Comparison of ENCODE assay signal across 15 mouse cellular contexts in genomic region chr10:19955817-19956216, GRCm38 (mm10).
"Had no signal": no experiment of that assay in that cellular context is flagged by ENCODE, and none has a peak within 500 bp of the region (broad histone marks: within the 10 kb centered on the region; RNA-seq: fewer than 3 reads in every experiment).

No protein-coding gene starts in this region.

- DNase-seq: kidney, adult 18-20 months; kidney, postnatal 10 days; kidney, postnatal 4 days; left cerebral cortex, postnatal 4 days; liver, embryonic 13.5 days; lung, adult 18-20 months; midbrain, embryonic 14.5 days; right cerebral cortex, postnatal 4 days; spleen, adult 18-20 months; thymus, adult 18-20 months; thymus, postnatal 14 days had no signal

- H3K27me3 ChIP-seq: limb, embryonic 13.5 days; liver, embryonic 13.5 days; neural tube, embryonic 12.5 days had no signal

- H3K4me3 ChIP-seq: layer of hippocampus, adult 2 months; limb, embryonic 13.5 days; liver, embryonic 13.5 days; midbrain, embryonic 10.5 days; neural tube, embryonic 12.5 days had no signal

- H3K9ac ChIP-seq: limb, embryonic 13.5 days; liver, embryonic 13.5 days; neural tube, embryonic 12.5 days had no signal

- H3K9me3 ChIP-seq: limb, embryonic 13.5 days; liver, embryonic 13.5 days; midbrain, embryonic 10.5 days; neural tube, embryonic 12.5 days had no signal

- H3K4me1 ChIP-seq: midbrain, embryonic 10.5 days; neural tube, embryonic 12.5 days had no signal

- H3K4me2 ChIP-seq: limb, embryonic 13.5 days; liver, embryonic 13.5 days; neural tube, embryonic 12.5 days had no signal

- H3K27ac ChIP-seq: layer of hippocampus, adult 2 months; limb, embryonic 13.5 days; liver, embryonic 13.5 days; midbrain, embryonic 10.5 days; neural tube, embryonic 12.5 days had no signal

- H3K36me3 ChIP-seq: limb, embryonic 13.5 days; liver, embryonic 13.5 days; midbrain, embryonic 10.5 days; neural tube, embryonic 12.5 days had no signal
